Mouse (Mus musculus): Measurements from ENCODE around the gene Oog2.
"Not testable (repeated sequence)": the region's sequence is repeated elsewhere in the genome, so short reads cannot be mapped to it uniquely, and the experiment has no call there.

The Oog2 gene

GRCm38 (mm10) chr4:144190419-144190818 lies at the start of gene Oog2:
Gene Oog2, plus strand, starts transcription at chr4:144190719.
- DNase-seq (ENCODE audit: low read depth, low spot score) = no peak

- DNase-seq (ENCODE audit: low read depth, low spot score) = no peak
Observed at GRCm38 (mm10) chr4:144162563-144162962, 28.0 kb upstream of the Oog2 start, which contains the start of gene Oog3. Gene Oog3, minus strand, starts transcription at chr4:144162663.

- DNase-seq (ENCODE audit: low read depth, low spot score) = not testable (repeated sequence)
Observed at GRCm38 (mm10) chr4:144213218-144213617, 22.7 kb downstream of the Oog2 start, which contains the start of gene C87977. Gene C87977, minus strand, starts transcription at chr4:144213318.
